Mouse (Mus musculus): Measurements from ENCODE around the gene Grifin. TPM values are rescaled to one million over a fixed set of nuclear protein-coding genes. Genes with fewer than 3 reads are reported as not detected.

Grifin gene
- polyA plus RNA-seq, 1 experiment, result 2.7 TPM

GRCm38 (mm10) chr5:140579771-140580170 is 14.9 kb upstream of the Grifin start:
- Histone ChIP-seq H3K27ac (ENCODE audit: control insufficient read depth, insufficient read depth, low read length) (no peak overlapping the region), H3K27me3 (ENCODE audit: control insufficient read depth, insufficient read depth, low read length) (no peaks in the 10 kb centered on the region), H3K4me1 (replicated peaks; ENCODE audit: control insufficient read depth, insufficient read depth, low read length) (peaks cover 33% of the 10 kb centered on the region), H3K36me3 (ENCODE audit: control insufficient read depth, insufficient read depth, low read length) (no peaks in the 10 kb centered on the region), H3K4me3 (ENCODE audit: control insufficient read depth, insufficient read depth, low read length) (no peak overlapping the region)
- DNase-seq, result no peak
- WGBS, result 93% methylated on average over 6 of the region's 6 CpGs
- TF ChIP-seq POLR2A (IDR thresholded peaks at IDR 0.05; ENCODE audit: control insufficient read depth, extremely low read depth, insufficient read depth, low read length, poor library complexity) (no peak), CTCF (IDR thresholded peaks at IDR 0.05; ENCODE audit: borderline replicate concordance, control insufficient read depth, extremely low read depth, insufficient read depth, low read length, poor library complexity) (no peak)

- H3K4me3 ChIP-seq (ENCODE audit: control insufficient read depth, insufficient read depth, low read length), result no peak overlapping the region
- H3K27ac ChIP-seq (ENCODE audit: control insufficient read depth, insufficient read depth, low read length), result no peak overlapping the region
- 93% methylated on average over 9 of the region's 9 CpGs for WGBS
- H3K4me1 ChIP-seq (replicated peaks; ENCODE audit: control insufficient read depth, insufficient read depth, low read length), result peaks cover 32% of the 10 kb centered on the region
- no peak for TF ChIP-seq POLR2A (IDR thresholded peaks at IDR 0.05; ENCODE audit: control insufficient read depth, extremely low read depth, insufficient read depth, low read length, poor library complexity)
- TF ChIP-seq CTCF (IDR thresholded peaks at IDR 0.05; ENCODE audit: borderline replicate concordance, control insufficient read depth, extremely low read depth, insufficient read depth, low read length, poor library complexity), result no peak
- H3K36me3 ChIP-seq (ENCODE audit: control insufficient read depth, insufficient read depth, low read length), result no peaks in the 10 kb centered on the region
- no peak for DNase-seq
- H3K27me3 ChIP-seq (ENCODE audit: control insufficient read depth, insufficient read depth, low read length), result no peaks in the 10 kb centered on the region
These were observed 14.3 kb upstream of the Grifin start for GRCm38 (mm10) chr5:140579221-140579620.

GRCm38 (mm10) chr5:140575381-140575866 is 10.6 kb upstream of the Grifin start:
- Histone ChIP-seq H3K27ac (ENCODE audit: control insufficient read depth, insufficient read depth, low read length) (peak overlapping the region; percentile 42; the same call in 1 of the 2 replicates), H3K27me3 (ENCODE audit: control insufficient read depth, insufficient read depth, low read length) (no peaks in the 10 kb centered on the region)

GRCm38 (mm10) chr5:140572611-140573010 is 7.7 kb upstream of the Grifin start:
- WGBS, result 93% methylated on average over 6 of the region's 6 CpGs
- Histone ChIP-seq H3K27me3 (ENCODE audit: control insufficient read depth, insufficient read depth, low read length) (no peaks in the 10 kb centered on the region), H3K4me1 (replicated peaks; ENCODE audit: control insufficient read depth, insufficient read depth, low read length) (peaks cover 24% of the 10 kb centered on the region), H3K27ac (ENCODE audit: control insufficient read depth, insufficient read depth, low read length) (no peak overlapping the region), H3K4me3 (ENCODE audit: control insufficient read depth, insufficient read depth, low read length) (no peak overlapping the region), H3K36me3 (ENCODE audit: control insufficient read depth, insufficient read depth, low read length) (no peaks in the 10 kb centered on the region)
- TF ChIP-seq CTCF (IDR thresholded peaks at IDR 0.05; ENCODE audit: borderline replicate concordance, control insufficient read depth, extremely low read depth, insufficient read depth, low read length, poor library complexity), result no peak
- no peak for TF ChIP-seq POLR2A (IDR thresholded peaks at IDR 0.05; ENCODE audit: control insufficient read depth, extremely low read depth, insufficient read depth, low read length, poor library complexity)
- no peak for DNase-seq

More at GRCm38 (mm10) chr5:140575381-140575866, 10.6 kb upstream of the Grifin start:
- no peaks in the 10 kb centered on the region for H3K36me3 ChIP-seq (ENCODE audit: control insufficient read depth, insufficient read depth, low read length)
- peak; percentile 25 for DNase-seq
- H3K4me1 ChIP-seq (replicated peaks; ENCODE audit: control insufficient read depth, insufficient read depth, low read length), result peaks cover 10% of the 10 kb centered on the region
- WGBS, result 74% methylated on average over 5 of the region's 5 CpGs
- TF ChIP-seq CTCF (IDR thresholded peaks at IDR 0.05; ENCODE audit: borderline replicate concordance, control insufficient read depth, extremely low read depth, insufficient read depth, low read length, poor library complexity) (no peak), POLR2A (IDR thresholded peaks at IDR 0.05; ENCODE audit: control insufficient read depth, extremely low read depth, insufficient read depth, low read length, poor library complexity) (no peak)
- no peak overlapping the region for H3K4me3 ChIP-seq (ENCODE audit: control insufficient read depth, insufficient read depth, low read length)

GRCm38 (mm10) chr5:140571673-140572072 is 6.8 kb upstream of the Grifin start:
- no peak overlapping the region for H3K4me3 ChIP-seq (ENCODE audit: control insufficient read depth, insufficient read depth, low read length)
- no peaks in the 10 kb centered on the region for H3K36me3 ChIP-seq (ENCODE audit: control insufficient read depth, insufficient read depth, low read length)
- H3K4me1 ChIP-seq (replicated peaks; ENCODE audit: control insufficient read depth, insufficient read depth, low read length), result peaks cover 34% of the 10 kb centered on the region
- no peak for TF ChIP-seq POLR2A (IDR thresholded peaks at IDR 0.05; ENCODE audit: control insufficient read depth, extremely low read depth, insufficient read depth, low read length, poor library complexity)
- no peak for TF ChIP-seq CTCF (IDR thresholded peaks at IDR 0.05; ENCODE audit: borderline replicate concordance, control insufficient read depth, extremely low read depth, insufficient read depth, low read length, poor library complexity)
- no peak overlapping the region for H3K27ac ChIP-seq (ENCODE audit: control insufficient read depth, insufficient read depth, low read length)
- 88% methylated on average over 10 of the region's 10 CpGs for WGBS
- H3K27me3 ChIP-seq (ENCODE audit: control insufficient read depth, insufficient read depth, low read length), result no peaks in the 10 kb centered on the region
- DNase-seq, result no peak

- no peak overlapping the region for H3K27ac ChIP-seq (ENCODE audit: control insufficient read depth, insufficient read depth, low read length)
These were observed 6.3 kb upstream of the Grifin start for GRCm38 (mm10) chr5:140571201-140571600.

More at GRCm38 (mm10) chr5:140571201-140571600, 6.3 kb upstream of the Grifin start:
- Histone ChIP-seq H3K4me1 (replicated peaks; ENCODE audit: control insufficient read depth, insufficient read depth, low read length) (peaks cover 39% of the 10 kb centered on the region), H3K4me3 (ENCODE audit: control insufficient read depth, insufficient read depth, low read length) (no peak overlapping the region), H3K27me3 (ENCODE audit: control insufficient read depth, insufficient read depth, low read length) (no peaks in the 10 kb centered on the region), H3K36me3 (ENCODE audit: control insufficient read depth, insufficient read depth, low read length) (no peaks in the 10 kb centered on the region)
- DNase-seq, result no peak
- WGBS, result 94% methylated on average over 4 of the region's 4 CpGs
- no peak for TF ChIP-seq CTCF (IDR thresholded peaks at IDR 0.05; ENCODE audit: borderline replicate concordance, control insufficient read depth, extremely low read depth, insufficient read depth, low read length, poor library complexity)
- no peak for TF ChIP-seq POLR2A (IDR thresholded peaks at IDR 0.05; ENCODE audit: control insufficient read depth, extremely low read depth, insufficient read depth, low read length, poor library complexity)

Data from thymus, adult 2 months (tissue).